ENCODE assay signal across 10 mouse cellular contexts in genomic region chr10:12919287-12919686, GRCm38 (mm10). TPM values are rescaled to one million over a fixed set of nuclear protein-coding genes. Genes with fewer than 3 reads are reported as not detected.
A peak's percentile ranks its signal among the peaks of the same experiment; 100 is the strongest.
DNase-seq lines count a peak whose midpoint lies in the region; ATAC-seq and TF ChIP-seq lines count a peak whose summit lies in the region.
"Had no signal": no experiment of that assay in that cellular context is flagged by ENCODE, and none has a peak within 500 bp of the region (broad histone marks: within the 10 kb centered on the region; RNA-seq: fewer than 3 reads in every experiment).

No protein-coding gene starts in this region.

- no peak overlapping the region for H3K27ac ChIP-seq in layer of hippocampus, adult 2 months
- no peak overlapping the region for H3K27ac ChIP-seq in heart, postnatal 0 days (ENCODE audit: low read depth)
- no peak overlapping the region for H3K27ac ChIP-seq in liver, postnatal 0 days (ENCODE audit: low read depth)
- H3K27ac ChIP-seq: hindbrain, embryonic 15.5 days; neural tube, embryonic 13.5 days had no signal

- DNase-seq in layer of hippocampus, adult 2 months (ENCODE audit: low spot score in 2 of 2): no peak
- DNase-seq in layer of hippocampus, postnatal 10 days (ENCODE audit: low spot score in 2 of 2): no peak
- DNase-seq in adrenal gland, postnatal 10 days: peak; percentile 46
- DNase-seq in heart, postnatal 0 days (ENCODE audit: low spot score): peak; percentile 55
- DNase-seq in liver, postnatal 0 days: peak; percentile 49
- no peak for DNase-seq in frontal cortex, postnatal 25 days (ENCODE audit: low spot score in 2 of 2)
- DNase-seq in left cerebral cortex, adult 9 months (ENCODE audit: low spot score in 2 of 2): no peak
- DNase-seq in layer of hippocampus, adult 8-10 months (ENCODE audit: low spot score in 2 of 2): no peak

- no peak overlapping the region for H3K4me3 ChIP-seq in layer of hippocampus, adult 2 months
- no peak overlapping the region for H3K4me3 ChIP-seq in heart, postnatal 0 days (ENCODE audit: low read depth, low read length)
- H3K4me3 ChIP-seq in liver, postnatal 0 days (ENCODE audit: low read depth, low read length): no peak overlapping the region
- H3K4me3 ChIP-seq: hindbrain, embryonic 15.5 days; neural tube, embryonic 13.5 days had no signal

- H3K4me1 ChIP-seq in heart, postnatal 0 days (ENCODE audit: control insufficient read depth, insufficient read depth): no peaks in the 10 kb centered on the region
- 0 out of 2 replicates have a peak, but pooled peaks cover 4% of the 10 kb centered on the region for H3K4me1 ChIP-seq in liver, postnatal 0 days (ENCODE audit: insufficient read depth)

- H3K36me3 ChIP-seq in heart, postnatal 0 days (replicated peaks; ENCODE audit: control insufficient read depth, insufficient read depth, low read length): no peaks in the 10 kb centered on the region
- H3K36me3 ChIP-seq in liver, postnatal 0 days (replicated peaks; ENCODE audit: insufficient read depth, low read length): 0 out of 2 replicates have a peak, but pooled peaks cover 3% of the 10 kb centered on the region
- H3K36me3 ChIP-seq: hindbrain, embryonic 15.5 days; neural tube, embryonic 13.5 days had no signal

- 41% methylated on average over 5 of the region's 5 CpGs for WGBS in heart, postnatal 0 days
- WGBS in liver, postnatal 0 days (ENCODE audit: insufficient replicate concordance): 48% methylated on average over 5 of the region's 5 CpGs

- no peaks in the 10 kb centered on the region for H3K27me3 ChIP-seq in heart, postnatal 0 days (ENCODE audit: control insufficient read depth, insufficient read depth, low read length)
- no peaks in the 10 kb centered on the region for H3K27me3 ChIP-seq in liver, postnatal 0 days (ENCODE audit: insufficient read depth, low read length)
- H3K27me3 ChIP-seq: hindbrain, embryonic 15.5 days; neural tube, embryonic 13.5 days had no signal

- H3K9me3 ChIP-seq in heart, postnatal 0 days (replicated peaks; ENCODE audit: control insufficient read depth, low read length): no peaks in the 10 kb centered on the region
- H3K9me3 ChIP-seq in liver, postnatal 0 days (ENCODE audit: low read length): no peaks in the 10 kb centered on the region
- H3K9me3 ChIP-seq: hindbrain, embryonic 15.5 days; neural tube, embryonic 13.5 days had no signal

- no peak overlapping the region for H3K4me2 ChIP-seq in heart, postnatal 0 days (ENCODE audit: low read depth, low read length)
- no peak overlapping the region for H3K4me2 ChIP-seq in liver, postnatal 0 days (ENCODE audit: low read depth, low read length)
- H3K4me2 ChIP-seq: hindbrain, embryonic 15.5 days; neural tube, embryonic 13.5 days had no signal

- peak; percentile 64 for TF ChIP-seq CTCF in layer of hippocampus, adult 2 months (conservative IDR thresholded peaks at IDR 0.05)
- TF ChIP-seq CTCF in heart, postnatal 0 days (IDR thresholded peaks at IDR 0.05; ENCODE audit: low read depth): peak; percentile 54
- TF ChIP-seq CTCF in liver, postnatal 0 days (IDR thresholded peaks at IDR 0.05; ENCODE audit: low read depth): peak; percentile 65

- ATAC-seq in heart, postnatal 0 days (ENCODE audit: insufficient read depth, low read depth): no peak
- ATAC-seq in liver, postnatal 0 days: peak; percentile 37

- no peak overlapping the region for H3K9ac ChIP-seq in heart, postnatal 0 days (replicated peaks; ENCODE audit: low read depth, low read length)
- H3K9ac ChIP-seq in liver, postnatal 0 days (replicated peaks): no peak overlapping the region
- H3K9ac ChIP-seq: hindbrain, embryonic 15.5 days; neural tube, embryonic 13.5 days had no signal

- no peak for TF ChIP-seq EP300 in heart, postnatal 0 days (IDR thresholded peaks at IDR 0.05; ENCODE audit: low read depth)
- no peak for TF ChIP-seq EP300 in liver, postnatal 0 days (IDR thresholded peaks at IDR 0.05; ENCODE audit: low read depth)

RNA-seq across cellular contexts. Expression of gene Stx11, which starts 44.8 kb away (rescaled TPM):
- under 1 TPM; 0.07 to 0.33 TPM for total RNA-seq in layer of hippocampus, adult 2 months (2021)
- under 1 TPM; 0.36 to 0.71 TPM for total RNA-seq in layer of hippocampus, postnatal 10 days (2021)
- total RNA-seq in adrenal gland, postnatal 10 days (2021): 1 to 10 TPM; 4.5 to 4.7 TPM
- 4.7 and 5.2 TPM in 2 replicates for total RNA-seq in heart, postnatal 0 days (2014; rRNA removed; ENCODE audit: low replicate concordance)
- 3.1 and 3.5 TPM in 2 replicates for polyA plus RNA-seq in heart, postnatal 0 days (2015; fragmentation: Nextera tagmentation; extraction: Ambion mirVana)
- polyA plus RNA-seq in liver, postnatal 0 days (2015; fragmentation: Nextera tagmentation; extraction: Ambion mirVana): 10.3 and 11.9 TPM in 2 replicates
- total RNA-seq in layer of hippocampus, adult 8-10 months (2022): under 1 TPM; 0.13 to 0.61 (median 0.26) TPM

RNA-seq across cellular contexts. Expression of gene Utrn, which starts 50.1 kb away (rescaled TPM):
- total RNA-seq in layer of hippocampus, adult 2 months (2021): 10 to 100 TPM; 33.7 to 39.8 TPM
- 10 to 100 TPM; 33.1 to 33.6 TPM for total RNA-seq in layer of hippocampus, postnatal 10 days (2021)
- 10 to 100 TPM; 68.5 to 96.0 TPM for total RNA-seq in adrenal gland, postnatal 10 days (2021)
- total RNA-seq in heart, postnatal 0 days (2014; rRNA removed; ENCODE audit: low replicate concordance): 50.3 and 61.6 TPM in 2 replicates
- 47.3 and 48.4 TPM in 2 replicates for polyA plus RNA-seq in heart, postnatal 0 days (2015; fragmentation: Nextera tagmentation; extraction: Ambion mirVana)
- polyA plus RNA-seq in liver, postnatal 0 days (2015; fragmentation: Nextera tagmentation; extraction: Ambion mirVana): 8.0 and 9.7 TPM in 2 replicates
- 10 to 100 TPM; 39.9 to 46.6 (median 44.0) TPM for total RNA-seq in layer of hippocampus, adult 8-10 months (2022)

Comparison
In these comparisons a context has a peak if more than half of its experiments do, and no peak if none do; other contexts are left out.
1. DNase-seq: peak in adrenal gland, postnatal 10 days (single experiment), heart, postnatal 0 days (single experiment) and liver, postnatal 0 days (single experiment); none in layer of hippocampus, adult 2 months (0 of 2), layer of hippocampus, postnatal 10 days (0 of 2), frontal cortex, postnatal 25 days (0 of 2), left cerebral cortex, adult 9 months (0 of 2) and layer of hippocampus, adult 8-10 months (0 of 2).
2. Peak in every context shown above with its lines, with median percentiles within 50 percentile points of each other: CTCF ChIP-seq.